Mouse (Mus musculus): Measurements from ENCODE around the gene Snrpd2. TPM values are rescaled to one million over a fixed set of nuclear protein-coding genes. Genes with fewer than 3 reads are reported as not detected.

Gene Snrpd2
- polyA plus RNA-seq, 2 experiments: 67.5 to 75.3 TPM

- DNase-seq (ENCODE audit: low read depth in 3 of 3, low spot score in 3 of 3) (no peak), ATAC-seq (ENCODE audit: insufficient read depth) (no peak)
Observed at GRCm38 (mm10) chr7:19155825-19156475, 6.4 kb downstream of the Snrpd2 start.

GRCm38 (mm10) chr7:19157160-19157800 lies 7.8 kb downstream of the Snrpd2 start:
- H3K36me3 ChIP-seq (replicated peaks; ENCODE audit: control insufficient read depth, insufficient read depth, low read depth): peaks cover 8% of the 10 kb centered on the region; the same call in 1 of the 2 replicates
- DNase-seq (ENCODE audit: low read depth in 3 of 3, low spot score in 3 of 3) (peak in 2 of 3 experiments; percentile 44 to 50), ATAC-seq (ENCODE audit: insufficient read depth) (peak; percentile 68; the same call in 1 of the 2 replicates)
- no peak overlapping the region for H3K9ac ChIP-seq (replicated peaks)
- WGBS (ENCODE audit: insufficient replicate concordance): 4% methylated on average over 30 of the region's 30 CpGs
- TF ChIP-seq EP300 (IDR thresholded peaks at IDR 0.05; ENCODE audit: low read depth) (no peak), CTCF (IDR thresholded peaks at IDR 0.05; ENCODE audit: low read depth) (peak; percentile 98)
- H3K27me3 ChIP-seq (ENCODE audit: control insufficient read depth, insufficient read depth, low read length): peaks cover 7% of the 10 kb centered on the region
- H3K4me3 ChIP-seq (ENCODE audit: insufficient read depth in 1 of 2, low read depth in 2 of 2, low read length in 2 of 2): no peak overlapping the region
- H3K27ac ChIP-seq: no peak overlapping the region
- H3K4me1 ChIP-seq (replicated peaks; ENCODE audit: control insufficient read depth in 2 of 2, insufficient read depth in 2 of 2, low read length in 1 of 2): peaks cover 0 to 9% of the 10 kb centered on the region in 2 experiments; a peak in 3 of 4 replicates
- no peaks in the 10 kb centered on the region for H3K9me3 ChIP-seq (ENCODE audit: control insufficient read depth, low read length)
- H3K4me2 ChIP-seq (ENCODE audit: low read depth): no peak overlapping the region

More at GRCm38 (mm10) chr7:19155825-19156475, 6.4 kb downstream of the Snrpd2 start:
- TF ChIP-seq CTCF (IDR thresholded peaks at IDR 0.05; ENCODE audit: low read depth) (peak; percentile 48), EP300 (IDR thresholded peaks at IDR 0.05; ENCODE audit: low read depth) (no peak)
- Histone ChIP-seq H3K9ac (replicated peaks) (no peak overlapping the region), H3K36me3 (replicated peaks; ENCODE audit: control insufficient read depth, insufficient read depth, low read depth) (peaks cover 17% of the 10 kb centered on the region), H3K9me3 (ENCODE audit: control insufficient read depth, low read length) (no peaks in the 10 kb centered on the region), H3K4me3 (ENCODE audit: insufficient read depth in 1 of 2, low read depth in 2 of 2, low read length in 2 of 2) (no peak overlapping the region), H3K4me2 (ENCODE audit: low read depth) (no peak overlapping the region), H3K27me3 (ENCODE audit: control insufficient read depth, insufficient read depth, low read length) (peaks cover 7% of the 10 kb centered on the region), H3K27ac (no peak overlapping the region), H3K4me1 (replicated peaks; ENCODE audit: control insufficient read depth in 2 of 2, insufficient read depth in 2 of 2, low read length in 1 of 2) (peaks cover 0 to 8% of the 10 kb centered on the region in 2 experiments; a peak in 3 of 4 replicates)
- WGBS (ENCODE audit: insufficient replicate concordance): 47% methylated on average over 13 of the region's 13 CpGs

GRCm38 (mm10) chr7:19158601-19159000 lies 9.1 kb downstream of the Snrpd2 start:
- no peak overlapping the region for H3K4me3 ChIP-seq (ENCODE audit: insufficient read depth in 1 of 2, low read depth in 2 of 2, low read length in 2 of 2)
- no peak overlapping the region for H3K27ac ChIP-seq
- WGBS (ENCODE audit: insufficient replicate concordance): 65% methylated on average over 11 of the region's 11 CpGs
- no peak for DNase-seq (ENCODE audit: low read depth in 3 of 3, low spot score in 3 of 3)
- H3K9me3 ChIP-seq (ENCODE audit: control insufficient read depth, low read length): no peaks in the 10 kb centered on the region
- no peak overlapping the region for H3K9ac ChIP-seq (replicated peaks)
- peaks cover 7% of the 10 kb centered on the region for H3K27me3 ChIP-seq (ENCODE audit: control insufficient read depth, insufficient read depth, low read length)
- H3K4me1 ChIP-seq (replicated peaks; ENCODE audit: control insufficient read depth in 2 of 2, insufficient read depth in 2 of 2, low read length in 1 of 2): peaks cover 0 to 9% of the 10 kb centered on the region in 2 experiments; a peak in 3 of 4 replicates
- ATAC-seq (ENCODE audit: insufficient read depth): no peak
- H3K36me3 ChIP-seq (replicated peaks; ENCODE audit: control insufficient read depth, insufficient read depth, low read depth): peaks cover 3% of the 10 kb centered on the region; the same call in 1 of the 2 replicates
- no peak overlapping the region for H3K4me2 ChIP-seq (ENCODE audit: low read depth)
- TF ChIP-seq CTCF (IDR thresholded peaks at IDR 0.05; ENCODE audit: low read depth) (no peak), EP300 (IDR thresholded peaks at IDR 0.05; ENCODE audit: low read depth) (no peak)

DNA sequence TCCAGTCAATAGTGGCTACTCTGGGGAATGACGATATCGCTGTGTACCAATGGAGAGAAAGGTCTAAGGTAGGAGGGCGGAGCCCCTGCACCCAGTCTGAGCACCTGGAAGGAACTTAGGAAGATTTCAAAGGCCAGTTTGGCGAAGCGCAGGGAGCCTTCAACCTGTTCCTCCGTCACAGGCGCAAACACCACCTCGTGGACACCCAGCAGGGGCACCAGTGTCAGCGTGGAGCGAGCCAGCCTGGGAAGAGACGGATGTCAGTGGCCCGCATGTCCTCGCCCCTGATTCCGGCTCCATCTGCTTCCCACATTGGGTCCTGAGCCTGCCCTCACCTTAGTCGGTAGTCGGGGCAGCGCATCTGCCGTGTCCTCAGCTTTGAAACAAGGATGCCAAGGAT lies 9.9 kb downstream of the Snrpd2 start:
- H3K27me3 ChIP-seq (ENCODE audit: control insufficient read depth, insufficient read depth, low read length): peaks cover 7% of the 10 kb centered on the region
- no peaks in the 10 kb centered on the region for H3K9me3 ChIP-seq (ENCODE audit: control insufficient read depth, low read length)
- no peak for ATAC-seq (ENCODE audit: insufficient read depth)
- WGBS (ENCODE audit: insufficient replicate concordance): 13% methylated on average over 18 of the region's 18 CpGs
- no peaks in the 10 kb centered on the region for H3K36me3 ChIP-seq (replicated peaks; ENCODE audit: control insufficient read depth, insufficient read depth, low read depth)
- H3K9ac ChIP-seq (replicated peaks): no peak overlapping the region
- no peak overlapping the region for H3K27ac ChIP-seq
- no peak for TF ChIP-seq EP300 (IDR thresholded peaks at IDR 0.05; ENCODE audit: low read depth)
- TF ChIP-seq CTCF (IDR thresholded peaks at IDR 0.05; ENCODE audit: low read depth): no peak
- peaks cover 3 to 15% of the 10 kb centered on the region in 2 experiments for H3K4me1 ChIP-seq (replicated peaks; ENCODE audit: control insufficient read depth in 2 of 2, insufficient read depth in 2 of 2, low read length in 1 of 2)
- no peak for DNase-seq (ENCODE audit: low read depth in 3 of 3, low spot score in 3 of 3)
- H3K4me3 ChIP-seq (ENCODE audit: insufficient read depth in 1 of 2, low read depth in 2 of 2, low read length in 2 of 2): no peak overlapping the region
- H3K4me2 ChIP-seq (ENCODE audit: low read depth): peak overlapping the region; percentile 66

DNA sequence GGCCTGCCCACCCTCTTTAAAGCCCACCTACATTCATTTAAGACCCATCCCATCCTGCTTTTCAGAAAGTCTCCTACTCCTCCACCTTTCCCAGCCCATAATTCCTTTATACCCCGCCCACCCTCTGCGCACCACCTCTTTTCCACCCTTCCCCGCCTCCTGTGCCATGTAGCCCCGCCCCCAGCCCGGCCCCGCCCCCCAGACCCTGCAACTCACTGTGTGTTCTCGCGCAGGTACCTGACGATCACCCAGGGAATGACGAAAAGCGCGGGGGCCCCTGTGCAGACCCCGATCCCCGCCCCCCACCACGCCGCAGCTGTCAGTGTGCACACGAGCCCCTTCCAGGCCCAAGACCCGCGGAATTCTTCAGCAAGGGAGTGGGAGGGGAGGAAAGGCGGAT lies 10.6 kb downstream of the Snrpd2 start:
- Histone ChIP-seq H3K27me3 (ENCODE audit: control insufficient read depth, insufficient read depth, low read length) (peaks cover 15% of the 10 kb centered on the region), H3K9ac (replicated peaks) (no peak overlapping the region)

More for the DNA sequence above, 10.6 kb downstream of the Snrpd2 start:
- Histone ChIP-seq H3K9me3 (ENCODE audit: control insufficient read depth, low read length) (no peaks in the 10 kb centered on the region), H3K4me1 (replicated peaks; ENCODE audit: control insufficient read depth in 2 of 2, insufficient read depth in 2 of 2, low read length in 1 of 2) (peaks cover 10 to 22% of the 10 kb centered on the region in 2 experiments), H3K36me3 (replicated peaks; ENCODE audit: control insufficient read depth, insufficient read depth, low read depth) (no peaks in the 10 kb centered on the region), H3K4me3 (ENCODE audit: insufficient read depth in 1 of 2, low read depth in 2 of 2, low read length in 2 of 2) (peak overlapping the region in 1 of 2 experiments; percentile 36; a peak in 2 of 4 replicates), H3K4me2 (ENCODE audit: low read depth) (peak overlapping the region; percentile 66), H3K27ac (no peak overlapping the region)
- WGBS (ENCODE audit: insufficient replicate concordance): 2% methylated on average over 20 of the region's 20 CpGs
- TF ChIP-seq CTCF (IDR thresholded peaks at IDR 0.05; ENCODE audit: low read depth): no peak
- no peak for TF ChIP-seq EP300 (IDR thresholded peaks at IDR 0.05; ENCODE audit: low read depth)
- DNase-seq (ENCODE audit: low read depth in 3 of 3, low spot score in 3 of 3) (no peak), ATAC-seq (ENCODE audit: insufficient read depth) (peak; percentile 57; the same call in 1 of the 2 replicates)

Measured in liver, embryonic 14.5 days (tissue).